Mouse (Mus musculus) midbrain, embryonic 13.5 days (tissue): ENCODE measurements around the gene Cmas. TPM values are rescaled to one million over a fixed set of nuclear protein-coding genes. Genes with fewer than 3 reads are reported as not detected.

Experiments
- ATAC-seq: fragments of 200-750 bp; cut with Nextera tagmentation; 2 replicates; pipeline ENCODE4 v1.8.0; 2017; ENCODE audit warnings: mild to moderate bottlenecking, moderate TSS enrichment, moderate library complexity
- H3K27ac ChIP-seq: fragments of 300-500 bp; sonication (generic); 2 replicates; pipeline ENCODE4 v1.5.1; 2015; ENCODE audit warnings: inconsistent platforms, mild to moderate bottlenecking, moderate library complexity
- H3K27me3 ChIP-seq: fragments of 300-500 bp; sonication (generic); 2 replicates; pipeline ENCODE4 v1.6.1; 2015; ENCODE audit warnings: mild to moderate bottlenecking, inconsistent platforms
- H3K36me3 ChIP-seq: fragments of 300-500 bp; sonication (generic); 2 replicates; pipeline ENCODE4 v1.6.1; 2015; ENCODE audit warnings: mild to moderate bottlenecking, inconsistent platforms
- H3K4me1 ChIP-seq: fragments of 300-500 bp; sonication (generic); replicated peaks from 2 replicates; pipeline ENCODE4 v1.6.1; 2015; ENCODE audit warnings: inconsistent platforms
- H3K4me2 ChIP-seq: fragments of 300-500 bp; sonication (generic); replicated peaks from 2 replicates; pipeline ENCODE4 v1.6.1; 2015; ENCODE audit warnings: moderate library complexity, mild to moderate bottlenecking, inconsistent platforms
- H3K4me3 ChIP-seq: fragments of 300-500 bp; sonication (generic); replicated peaks from 2 replicates; pipeline ENCODE4 v1.5.1; 2015; ENCODE audit warnings: mild to moderate bottlenecking, inconsistent platforms
- H3K9ac ChIP-seq: fragments of 300-500 bp; sonication (generic); replicated peaks from 2 replicates; pipeline ENCODE4 v1.6.1; 2015; ENCODE audit warnings: mild to moderate bottlenecking, inconsistent platforms
- H3K9me3 ChIP-seq: fragments of 300-500 bp; sonication (generic); 2 replicates; pipeline ENCODE4 v1.6.1; 2016; ENCODE audit warnings: mild to moderate bottlenecking, inconsistent platforms
- WGBS: fragments of 180-500 bp; shearing (Covaris S2); methylation state at CpG from one replicate; pipeline ENCODE4 v1.1.7; 2015; 5-methylcytosine and 5-hydroxymethylcytosine counted together
- polyA plus RNA-seq: library from polyadenylated mRNA; unstranded; fragments of >200 nt; fragmentation: Nextera tagmentation; extraction: Ambion mirVana; gene quantifications from 2 replicates; pipeline ENCODE4 v1.2.1, GENCODE M21; 2015

Gene Cmas
- polyA plus RNA-seq, 1 experiment from 2014 or later: 183 TPM

- WGBS: 50% methylated on average over 4 of the region's 4 CpGs
- H3K27me3 ChIP-seq: no peaks in the 10 kb centered on the region
- H3K4me2 ChIP-seq: no peak overlapping the region
- H3K27ac ChIP-seq: no peak overlapping the region
- peaks cover 23% of the 10 kb centered on the region for H3K4me1 ChIP-seq
- no peak overlapping the region for H3K9ac ChIP-seq
- peak; percentile 51 for ATAC-seq
- no peaks in the 10 kb centered on the region for H3K9me3 ChIP-seq
- peaks cover 14% of the 10 kb centered on the region; the same call in 1 of the 2 replicates for H3K36me3 ChIP-seq
- no peak overlapping the region for H3K4me3 ChIP-seq
Observed at GRCm38 (mm10) chr6:142780574-142781033, 24.1 kb downstream of the Cmas start.

DNA sequence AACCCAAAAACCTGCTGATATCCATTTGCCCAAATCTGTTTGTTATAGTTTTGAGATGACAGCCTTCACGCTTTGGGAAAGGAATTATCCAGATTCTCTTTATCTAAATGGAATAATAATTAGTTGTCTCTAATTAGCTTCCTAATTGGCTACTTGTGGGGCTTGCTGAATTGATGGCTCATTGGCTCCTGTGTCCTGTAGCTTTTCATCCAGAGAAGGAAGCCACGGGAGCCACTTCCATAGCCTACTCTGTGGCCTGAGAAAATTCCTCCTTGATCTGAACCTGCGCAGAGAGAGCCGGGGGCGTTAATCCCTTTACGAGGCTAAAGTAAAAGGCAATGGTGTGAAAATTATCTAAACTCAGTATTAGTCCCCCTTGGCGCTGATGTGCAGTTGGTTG, 24.8 kb downstream of the Cmas start:
- H3K9ac ChIP-seq: no peak overlapping the region
- peak overlapping the region; percentile 53 for H3K27ac ChIP-seq
- ATAC-seq: no peak
- no peak overlapping the region for H3K4me2 ChIP-seq
- 38% methylated on average over 7 of the region's 7 CpGs for WGBS
- no peak overlapping the region for H3K4me3 ChIP-seq
- H3K4me1 ChIP-seq: peaks cover 23% of the 10 kb centered on the region
- H3K27me3 ChIP-seq: no peaks in the 10 kb centered on the region
- H3K9me3 ChIP-seq: no peaks in the 10 kb centered on the region
- peaks cover 7% of the 10 kb centered on the region; the same call in 1 of the 2 replicates for H3K36me3 ChIP-seq

DNA sequence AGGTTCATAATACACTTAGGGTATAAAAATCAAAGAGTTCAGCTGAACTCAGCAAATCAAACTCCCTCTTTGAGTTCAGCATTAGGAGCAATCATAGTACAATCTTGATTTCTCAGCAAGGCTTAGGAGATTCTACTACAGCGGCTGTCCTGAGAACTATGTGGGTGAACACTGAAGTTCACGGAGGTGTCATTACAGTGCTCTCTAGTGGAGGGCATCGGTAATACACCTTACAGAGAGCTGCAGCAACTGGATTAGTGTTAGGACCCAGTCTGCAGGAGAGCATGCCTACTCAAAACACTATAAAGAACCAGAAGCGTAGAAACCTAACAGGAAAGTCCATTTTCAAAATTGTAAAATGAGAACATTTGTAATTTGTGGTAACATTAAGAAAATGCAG, 28.9 kb downstream of the Cmas start:
- Histone ChIP-seq H3K9ac (no peak overlapping the region), H3K4me1 (peaks cover 13% of the 10 kb centered on the region), H3K9me3 (no peaks in the 10 kb centered on the region), H3K27me3 (no peaks in the 10 kb centered on the region), H3K36me3 (no peaks in the 10 kb centered on the region), H3K4me3 (no peak overlapping the region), H3K4me2 (no peak overlapping the region), H3K27ac (no peak overlapping the region)
- WGBS: 28% methylated on average over 4 of the region's 4 CpGs
- ATAC-seq: no peak

DNA sequence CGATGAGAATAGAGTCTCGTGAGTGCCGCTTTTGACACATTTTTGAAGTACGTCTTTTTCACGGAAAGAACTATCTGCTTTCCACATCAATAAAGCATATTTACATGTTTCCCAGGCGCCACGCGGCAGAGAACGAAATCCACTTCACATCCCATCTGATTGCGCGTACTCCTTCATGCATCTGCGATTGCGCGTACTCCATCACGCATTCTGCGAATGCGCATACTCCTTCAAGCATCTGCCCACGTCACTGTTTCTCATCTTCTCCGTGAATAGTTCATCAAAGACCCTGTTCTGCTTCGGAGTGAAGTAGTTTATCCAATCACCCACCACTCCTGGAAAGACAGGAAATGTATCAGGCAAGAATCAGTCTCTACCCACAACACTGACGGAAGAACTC, 29.6 kb downstream of the Cmas start:
- H3K27me3 ChIP-seq: no peaks in the 10 kb centered on the region
- H3K4me3 ChIP-seq: no peak overlapping the region
- no peak overlapping the region for H3K9ac ChIP-seq
- 84% methylated on average over 21 of the region's 21 CpGs for WGBS
- H3K4me1 ChIP-seq: peaks cover 8% of the 10 kb centered on the region
- no peak overlapping the region for H3K4me2 ChIP-seq
- H3K36me3 ChIP-seq: no peaks in the 10 kb centered on the region
- no peak for ATAC-seq
- H3K9me3 ChIP-seq: no peaks in the 10 kb centered on the region
- no peak overlapping the region for H3K27ac ChIP-seq

- no peaks in the 10 kb centered on the region for H3K36me3 ChIP-seq
- WGBS: 57% methylated on average over 18 of the region's 18 CpGs
- H3K27ac ChIP-seq: no peak overlapping the region
- H3K9me3 ChIP-seq: no peaks in the 10 kb centered on the region
- peaks cover 16% of the 10 kb centered on the region for H3K4me1 ChIP-seq
- no peaks in the 10 kb centered on the region for H3K27me3 ChIP-seq
- H3K4me3 ChIP-seq: no peak overlapping the region
- H3K9ac ChIP-seq: no peak overlapping the region
- no peak overlapping the region for H3K4me2 ChIP-seq
- ATAC-seq: no peak
Observed at GRCm38 (mm10) chr6:142788042-142788987, 31.8 kb downstream of the Cmas start.

- no peaks in the 10 kb centered on the region for H3K27me3 ChIP-seq
- H3K4me1 ChIP-seq: peaks cover 22% of the 10 kb centered on the region
- 92% methylated on average over 10 of the region's 10 CpGs for WGBS
- no peaks in the 10 kb centered on the region for H3K36me3 ChIP-seq
- no peak overlapping the region for H3K4me3 ChIP-seq
- no peak overlapping the region for H3K27ac ChIP-seq
- no peak for ATAC-seq
- H3K9me3 ChIP-seq: no peaks in the 10 kb centered on the region
- no peak overlapping the region for H3K4me2 ChIP-seq
- no peak overlapping the region for H3K9ac ChIP-seq
Observed at GRCm38 (mm10) chr6:142789736-142790135, 33.2 kb downstream of the Cmas start.

DNA sequence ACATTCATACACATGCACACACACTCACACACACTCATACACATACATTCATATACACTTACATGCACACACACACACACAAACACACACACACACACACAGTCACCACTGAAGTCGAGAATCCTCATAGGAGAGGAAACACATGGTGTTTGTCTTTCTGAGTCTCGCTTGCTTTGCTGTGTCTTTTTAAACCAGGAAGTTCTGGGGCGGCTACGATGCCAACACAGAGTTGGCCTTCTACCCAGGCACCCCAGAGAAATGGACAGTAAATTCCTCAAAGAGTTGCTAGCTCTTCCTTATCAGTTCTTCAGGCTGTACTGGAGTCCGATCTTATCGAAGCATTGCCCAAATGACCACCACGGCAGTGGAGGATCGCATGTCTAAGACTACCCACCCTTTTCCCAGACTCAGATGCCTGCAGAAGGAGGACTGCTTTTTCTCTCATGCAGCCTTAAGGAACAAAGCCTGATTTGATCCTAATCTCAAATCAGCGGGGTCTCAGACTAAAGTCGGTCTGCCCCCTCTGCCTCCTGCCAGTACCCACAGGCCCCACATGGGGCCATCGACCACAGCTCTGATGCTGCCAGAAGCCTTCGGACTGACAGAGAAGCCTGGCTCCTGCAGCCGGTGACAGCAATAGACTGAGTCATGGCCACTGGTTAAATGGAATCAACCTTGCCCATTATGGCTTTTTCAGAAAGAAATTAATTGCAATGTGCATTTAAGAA, 35.9 kb downstream of the Cmas start:
- Histone ChIP-seq H3K4me1 (peaks cover 22% of the 10 kb centered on the region), H3K36me3 (no peaks in the 10 kb centered on the region), H3K27me3 (no peaks in the 10 kb centered on the region), H3K9ac (no peak overlapping the region), H3K9me3 (no peaks in the 10 kb centered on the region), H3K4me2 (no peak overlapping the region), H3K27ac (no peak overlapping the region; the same call in 1 of the 2 replicates), H3K4me3 (no peak overlapping the region)
- WGBS: 40% methylated on average over 13 of the region's 13 CpGs
- ATAC-seq: peak; percentile 48; the same call in 1 of the 2 replicates

DNA sequence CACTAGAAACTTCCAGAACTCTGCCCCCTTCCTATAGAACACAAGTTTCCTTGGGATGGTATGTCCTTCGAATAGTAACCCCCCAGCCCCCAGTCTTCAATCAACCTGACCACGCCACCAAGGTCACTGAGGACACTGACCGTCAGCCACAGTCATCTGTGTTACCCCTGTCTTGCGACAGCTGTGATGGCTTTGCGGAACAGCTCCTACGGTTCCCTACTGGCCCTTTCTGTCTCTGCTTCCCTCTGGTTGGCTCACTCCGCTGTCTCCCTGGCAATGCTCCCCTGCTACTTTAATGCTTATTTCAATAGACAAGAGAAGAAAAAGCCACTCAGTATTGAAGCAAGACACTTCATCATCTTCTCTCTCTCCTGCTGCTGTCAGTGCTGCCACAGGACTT, 37.0 kb downstream of the Cmas start:
- Histone ChIP-seq H3K4me3 (no peak overlapping the region), H3K4me2 (no peak overlapping the region), H3K4me1 (peaks cover 24% of the 10 kb centered on the region), H3K27me3 (no peaks in the 10 kb centered on the region), H3K9me3 (no peaks in the 10 kb centered on the region), H3K27ac (no peak overlapping the region), H3K9ac (no peak overlapping the region), H3K36me3 (no peaks in the 10 kb centered on the region)
- WGBS: 17% methylated on average over 7 of the region's 7 CpGs
- peak; percentile 72 for ATAC-seq

GRCm38 (mm10) chr6:142795087-142795486, 38.6 kb downstream of the Cmas start:
- no peak overlapping the region for H3K9ac ChIP-seq
- no peaks in the 10 kb centered on the region for H3K27me3 ChIP-seq
- 95% methylated on average over 9 of the region's 9 CpGs for WGBS
- H3K4me2 ChIP-seq: no peak overlapping the region
- no peak for ATAC-seq
- no peaks in the 10 kb centered on the region for H3K36me3 ChIP-seq
- H3K4me3 ChIP-seq: no peak overlapping the region
- no peak overlapping the region for H3K27ac ChIP-seq
- H3K4me1 ChIP-seq: peaks cover 25% of the 10 kb centered on the region
- no peaks in the 10 kb centered on the region for H3K9me3 ChIP-seq

DNA sequence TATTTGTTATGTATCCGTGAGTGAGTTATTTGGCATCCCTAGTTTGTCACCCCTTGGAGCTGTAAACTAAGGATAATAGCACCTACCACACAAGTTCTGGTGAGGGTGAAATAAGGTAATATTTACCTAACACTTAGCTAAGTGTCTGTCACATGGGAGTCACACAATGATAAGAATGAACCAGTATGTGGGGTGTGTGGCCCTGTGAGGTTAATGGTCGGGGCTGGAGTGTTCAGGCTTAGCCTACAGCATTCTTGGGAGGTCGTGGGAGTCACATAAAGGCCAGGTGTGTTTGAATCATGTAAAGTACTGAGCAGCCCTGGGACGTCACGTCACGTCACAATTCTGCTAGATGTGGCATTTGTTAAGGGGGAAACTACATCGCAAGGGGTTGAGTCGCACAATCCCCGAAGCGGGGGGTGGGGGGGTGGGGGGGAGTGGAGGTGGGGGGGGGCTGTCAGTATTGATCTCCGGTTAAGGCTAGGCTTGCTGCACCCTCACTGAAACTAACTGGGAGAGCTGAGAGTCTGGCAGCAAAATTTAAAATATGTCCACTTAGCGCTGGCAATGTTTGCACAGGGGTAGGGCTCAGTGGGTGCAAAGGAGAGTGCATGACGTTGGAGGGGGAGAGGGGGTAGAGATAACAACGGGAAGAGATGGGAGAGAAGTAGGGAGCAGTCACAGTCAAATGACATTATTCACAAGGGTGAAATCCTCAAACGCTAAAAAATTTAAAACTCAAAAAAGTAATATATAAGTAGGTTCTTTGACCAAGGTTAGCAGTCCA, 39.4 kb downstream of the Cmas start:
- Histone ChIP-seq H3K9me3 (no peaks in the 10 kb centered on the region), H3K4me3 (no peak overlapping the region), H3K4me1 (peaks cover 25% of the 10 kb centered on the region), H3K27ac (no peak overlapping the region), H3K36me3 (no peaks in the 10 kb centered on the region), H3K27me3 (no peaks in the 10 kb centered on the region), H3K9ac (no peak overlapping the region), H3K4me2 (no peak overlapping the region)
- WGBS: 83% methylated on average over 15 of the region's 15 CpGs
- no peak for ATAC-seq

GRCm38 (mm10) chr6:142797996-142798395, 41.5 kb downstream of the Cmas start:
- no peak for ATAC-seq
- no peaks in the 10 kb centered on the region for H3K27me3 ChIP-seq
- 66% methylated on average over 1 of the region's 1 CpGs for WGBS
- H3K4me1 ChIP-seq: peaks cover 17% of the 10 kb centered on the region
- no peak overlapping the region for H3K9ac ChIP-seq
- H3K27ac ChIP-seq: no peak overlapping the region
- H3K4me2 ChIP-seq: no peak overlapping the region
- no peak overlapping the region for H3K4me3 ChIP-seq
- H3K36me3 ChIP-seq: no peaks in the 10 kb centered on the region
- no peaks in the 10 kb centered on the region for H3K9me3 ChIP-seq
